Mouse (Mus musculus) colon, adult 2 months (tissue): Measurements from ENCODE around the gene Cyb561a3. TPM values are rescaled to one million over a fixed set of nuclear protein-coding genes. Genes with fewer than 3 reads are reported as not detected.

Experiments
- polyA plus RNA-seq: library from polyadenylated mRNA; depleted of rRNA; stranded (reverse); fragments of >200 nt; gene quantifications from 2 replicates; pipeline ENCODE4 v1.2.3, GENCODE M21; 2012; rRNA removed

The Cyb561a3 gene
- 39.9 and 52.5 TPM in 2 replicates for polyA plus RNA-seq

GRCm38 (mm10) chr19:10576690-10577561 is at the start of gene Cyb561a3, which contains the start of gene Tmem138:
TSS of gene Cyb561a3 (plus strand) at chr19:10577172.
TSS of gene Tmem138 (minus strand) at chr19:10577362.

GRCm38 (mm10) chr19:10555624-10556510 is 21.1 kb upstream of the Cyb561a3 start, which contains the start of gene Tmem216:
TSS of gene Tmem216 (minus strand) at chr19:10556238.

GRCm38 (mm10) chr19:10605293-10605900 is 28.4 kb downstream of the Cyb561a3 start, which contains the start of the genes Ddb1 and Tkfc:
TSS of gene Ddb1 (plus strand) at chr19:10605327.
TSS of gene Tkfc (minus strand) at chr19:10605654.

GRCm38 (mm10) chr19:10634106-10634871 is 57.3 kb downstream of the Cyb561a3 start, which contains the start of gene Vwce:
TSS of gene Vwce (plus strand) at chr19:10634213.

Other genes with a start within 250 kb of the Cyb561a3 start
- gene Syt7, start 188.1 kb upstream of the Cyb561a3 start, polyA plus RNA-seq = 25.4 and 29.9 TPM in 2 replicates
- gene Lrrc10b, start 119.7 kb upstream of the Cyb561a3 start, polyA plus RNA-seq = 0.98 and 1.2 TPM in 2 replicates
- gene Ppp1r32, start 94.2 kb upstream of the Cyb561a3 start, polyA plus RNA-seq = 0.29 and 0.40 TPM in 2 replicates
- 23.7 and 26.0 TPM in 2 replicates for gene Cpsf7, start 51.9 kb upstream of the Cyb561a3 start, polyA plus RNA-seq
- 15.4 and 15.9 TPM in 2 replicates for gene Sdhaf2, start 51.0 kb upstream of the Cyb561a3 start, polyA plus RNA-seq
- gene Tmem216, start 20.9 kb upstream of the Cyb561a3 start, polyA plus RNA-seq = 9.4 and 9.7 TPM in 2 replicates
- gene Tmem138, start 190 bp downstream of the Cyb561a3 start, polyA plus RNA-seq = 4.5 and 6.0 TPM in 2 replicates
- gene Ddb1, start 28.2 kb downstream of the Cyb561a3 start, polyA plus RNA-seq = 72.4 and 75.5 TPM in 2 replicates
- 14.1 and 14.2 TPM in 2 replicates for gene Tkfc, start 28.5 kb downstream of the Cyb561a3 start, polyA plus RNA-seq
- 0.13 and 0.47 TPM in 2 replicates for gene Vwce, start 57.0 kb downstream of the Cyb561a3 start, polyA plus RNA-seq
- not detected in 2 replicates for gene Pga5, start 100.9 kb downstream of the Cyb561a3 start, polyA plus RNA-seq
- 60.5 and 79.4 TPM in 2 replicates for gene Vps37c, start 111.6 kb downstream of the Cyb561a3 start, polyA plus RNA-seq
- gene Cd5, start 161.8 kb downstream of the Cyb561a3 start, polyA plus RNA-seq = 0.84 and 1.2 TPM in 2 replicates